Mouse (Mus musculus) ES-E14 (cell line): ENCODE data around the gene Cbr3. TPM values are rescaled to one million over a fixed set of nuclear protein-coding genes. Genes with fewer than 3 reads are reported as not detected.

ENCODE experiments used
- DNase-seq: peaks from one replicate; pipeline ENCODE4 v3.0.0-alpha.2; 2013; ENCODE audit warnings: low read depth, low spot score
- H3K27ac ChIP-seq: 2 replicates; pipeline ENCODE4 v1.5.1; 2012; ENCODE audit warnings: low read depth, mild to moderate bottlenecking, low read length, moderate library complexity, mixed read lengths; ENCODE audit not compliant: poor library complexity, insufficient read depth, severe bottlenecking
- H3K36me3 ChIP-seq: 2 replicates; pipeline ENCODE4 v1.6.1; 2012; ENCODE audit warnings: mild to moderate bottlenecking, low read length, moderate library complexity, mixed read lengths; ENCODE audit not compliant: control insufficient read depth, poor library complexity, insufficient read depth, severe bottlenecking
- H3K4me1 ChIP-seq, 2 experiments: fragments of 150-350 bp in 1 of 2; sonication (generic) in 1 of 2; 2 replicates each; pipeline ENCODE4 v1.6.1; 2012; ENCODE audit warnings: low read length in 2 of 2, mild to moderate bottlenecking in 1 of 2, mixed read lengths in 1 of 2; ENCODE audit not compliant: control insufficient read depth in 2 of 2, insufficient read depth in 2 of 2, poor library complexity in 1 of 2
- H3K4me3 ChIP-seq, 2 experiments: fragments of 150-350 bp in 1 of 2; sonication (generic) in 1 of 2; 2 replicates each; pipeline ENCODE4 v1.5.1; 2012; ENCODE audit warnings: low read length in 2 of 2, low read depth in 1 of 2, mild to moderate bottlenecking in 1 of 2, mixed read lengths in 1 of 2; ENCODE audit not compliant: insufficient read depth in 1 of 2, poor library complexity in 1 of 2, severe bottlenecking in 1 of 2
- H3K9ac ChIP-seq: 2 replicates; pipeline ENCODE4 v1.6.1; 2012; ENCODE audit warnings: low read depth, mild to moderate bottlenecking, low read length, mixed read lengths; ENCODE audit not compliant: poor library complexity, insufficient read depth, severe bottlenecking
- H3K9me3 ChIP-seq: fragments of 150-350 bp; sonication (generic); 2 replicates; pipeline ENCODE4 v1.6.1; 2012; ENCODE audit warnings: low read depth, mild to moderate bottlenecking, low read length; ENCODE audit not compliant: control insufficient read depth, insufficient read depth
- CHD2 ChIP-seq: IDR thresholded peaks from 2 replicates; pipeline ENCODE4 v1.6.1; 2014; ENCODE audit warnings: mild to moderate bottlenecking, low read depth, low read length, inconsistent platforms
- HCFC1 ChIP-seq: IDR thresholded peaks from 2 replicates; pipeline ENCODE4 v1.6.1; 2012; ENCODE audit warnings: low read length, inconsistent platforms, borderline replicate concordance; ENCODE audit not compliant: insufficient read depth
- MAFK ChIP-seq: IDR thresholded peaks from 2 replicates; pipeline ENCODE4 v1.6.1; 2014; ENCODE audit warnings: mild to moderate bottlenecking, low read depth, low read length, inconsistent platforms; ENCODE audit not compliant: insufficient read depth
- ZC3H11A ChIP-seq: IDR thresholded peaks from 2 replicates; pipeline ENCODE4 v1.6.1; 2012; ENCODE audit warnings: low read depth, mild to moderate bottlenecking, inconsistent platforms, low read length, borderline replicate concordance
- ZNF384 ChIP-seq: IDR thresholded peaks from 2 replicates; pipeline ENCODE4 v1.6.1; 2012; ENCODE audit warnings: low read depth, low read length, inconsistent platforms
- in situ Hi-C, 2 experiments: fragments of 600-800 bp; cut with MboI; formaldehyde crosslinking; loops; one replicate each; pipeline ENCODE4 v1.15.1; 2025; ENCODE audit warnings: low sequenced_read_pairs in 2 of 2, inconsistent platforms in 1 of 2; ENCODE audit not compliant: unreplicated experiment in 2 of 2
- total RNA-seq: library from RNA; depleted of rRNA; stranded (reverse); fragments of 300-350 nt; gene quantifications from 2 replicates; pipeline ENCODE4 v1.2.3, GENCODE M21; 2012

Gene Cbr3
- total RNA-seq, 1 experiment: 15.2 TPM

DNA sequence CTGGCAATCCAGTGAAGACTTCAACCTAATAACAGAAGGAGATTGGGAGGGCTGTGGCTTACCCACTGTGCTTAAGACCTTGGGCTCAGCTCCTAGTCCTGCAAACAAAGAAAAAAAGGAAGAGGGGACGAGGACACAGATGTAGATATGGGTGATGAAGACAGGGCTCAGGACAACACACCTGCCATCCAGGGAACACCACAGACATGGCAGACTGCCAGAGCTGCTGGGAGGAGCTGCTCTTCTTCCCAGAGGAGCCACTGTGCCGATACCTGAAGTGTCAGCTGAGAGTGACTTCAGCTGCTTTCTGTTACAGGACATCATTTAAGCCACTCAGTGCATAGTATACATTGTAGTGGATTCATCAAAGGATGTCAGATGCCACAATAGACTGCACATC lies 39.5 kb downstream of the Cbr3 start:
- in situ Hi-C loops: no loop called here
- H3K4me1 ChIP-seq: peaks cover 0 to 2% of the 10 kb centered on the region in 2 experiments; a peak in 1 of 4 replicates
- no peak overlapping the region for H3K9ac ChIP-seq
- no peaks in the 10 kb centered on the region for H3K36me3 ChIP-seq
- H3K4me3 ChIP-seq: no peak overlapping the region
- DNase-seq: no peak
- no peak for TF ChIP-seq CHD2
- TF ChIP-seq ZNF384: no peak
- TF ChIP-seq MAFK: no peak
- no peak for TF ChIP-seq HCFC1
- no peak for TF ChIP-seq ZC3H11A
- H3K27ac ChIP-seq: no peak overlapping the region
- H3K9me3 ChIP-seq: no peaks in the 10 kb centered on the region

- H3K9ac ChIP-seq: no peak overlapping the region
- in situ Hi-C loops: no loop called here
- no peak for DNase-seq
- no peak overlapping the region for H3K4me3 ChIP-seq
- TF ChIP-seq CHD2 (no peak), ZC3H11A (no peak), ZNF384 (no peak), MAFK (no peak)
- H3K36me3 ChIP-seq: no peaks in the 10 kb centered on the region; the same call in 1 of the 2 replicates
- H3K4me1 ChIP-seq: peaks cover 0 to 2% of the 10 kb centered on the region in 2 experiments; a peak in 1 of 4 replicates
- no peak overlapping the region for H3K27ac ChIP-seq
- no peaks in the 10 kb centered on the region for H3K9me3 ChIP-seq
Observed at GRCm38 (mm10) chr16:93725417-93726144, 42.6 kb downstream of the Cbr3 start.

DNA sequence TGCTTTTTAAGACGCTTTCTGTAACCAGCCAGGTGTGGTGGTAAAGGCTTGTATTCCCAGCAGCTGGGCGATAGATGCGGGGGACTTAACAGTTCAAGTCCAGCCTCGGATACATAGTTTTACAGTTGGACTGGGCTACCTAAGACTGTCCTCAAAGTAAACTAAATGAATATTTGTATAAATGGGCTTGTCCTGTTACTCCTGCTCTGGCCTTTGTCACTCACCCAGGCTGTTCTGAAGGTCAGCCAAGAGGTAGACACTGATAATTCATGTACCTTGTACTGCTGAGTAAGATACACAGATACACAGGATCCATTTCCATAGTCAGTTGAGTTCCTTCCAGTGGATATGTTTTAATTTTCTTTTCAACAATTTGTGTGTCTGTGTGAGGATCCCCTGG lies 43.2 kb downstream of the Cbr3 start:
- no peak overlapping the region for H3K4me3 ChIP-seq
- DNase-seq: no peak
- no peaks in the 10 kb centered on the region; the same call in 1 of the 2 replicates for H3K36me3 ChIP-seq
- H3K9ac ChIP-seq: no peak overlapping the region
- TF ChIP-seq CHD2 (no peak), MAFK (no peak), HCFC1 (no peak), ZNF384 (no peak), ZC3H11A (no peak)
- in situ Hi-C loops: no loop called here
- H3K4me1 ChIP-seq: peaks cover 0 to 2% of the 10 kb centered on the region in 2 experiments; a peak in 1 of 4 replicates
- no peak overlapping the region for H3K27ac ChIP-seq
- no peaks in the 10 kb centered on the region for H3K9me3 ChIP-seq

GRCm38 (mm10) chr16:93728676-93729075 lies 45.7 kb downstream of the Cbr3 start:
- H3K36me3 ChIP-seq: no peaks in the 10 kb centered on the region; the same call in 1 of the 2 replicates
- TF ChIP-seq ZC3H11A: no peak
- TF ChIP-seq ZNF384: no peak
- no peak for TF ChIP-seq CHD2
- TF ChIP-seq HCFC1: no peak
- no peak for TF ChIP-seq MAFK
- in situ Hi-C loops: no loop called here

More at GRCm38 (mm10) chr16:93728676-93729075, 45.7 kb downstream of the Cbr3 start:
- Histone ChIP-seq H3K9me3 (no peaks in the 10 kb centered on the region), H3K4me3 (no peak overlapping the region), H3K9ac (no peak overlapping the region), H3K4me1 (peaks cover 0 to 2% of the 10 kb centered on the region in 2 experiments; a peak in 1 of 4 replicates), H3K27ac (no peak overlapping the region)
- no peak for DNase-seq
